Mouse (Mus musculus) layer of hippocampus, adult 9-11 months (tissue): ENCODE results near the gene Engase.
A peak's percentile ranks its signal among the peaks of the same experiment; 100 is the strongest.

Source experiments
- DNase-seq: peaks from one replicate; pipeline ENCODE4 v3.0.0; 2022

The Engase gene

DNA sequence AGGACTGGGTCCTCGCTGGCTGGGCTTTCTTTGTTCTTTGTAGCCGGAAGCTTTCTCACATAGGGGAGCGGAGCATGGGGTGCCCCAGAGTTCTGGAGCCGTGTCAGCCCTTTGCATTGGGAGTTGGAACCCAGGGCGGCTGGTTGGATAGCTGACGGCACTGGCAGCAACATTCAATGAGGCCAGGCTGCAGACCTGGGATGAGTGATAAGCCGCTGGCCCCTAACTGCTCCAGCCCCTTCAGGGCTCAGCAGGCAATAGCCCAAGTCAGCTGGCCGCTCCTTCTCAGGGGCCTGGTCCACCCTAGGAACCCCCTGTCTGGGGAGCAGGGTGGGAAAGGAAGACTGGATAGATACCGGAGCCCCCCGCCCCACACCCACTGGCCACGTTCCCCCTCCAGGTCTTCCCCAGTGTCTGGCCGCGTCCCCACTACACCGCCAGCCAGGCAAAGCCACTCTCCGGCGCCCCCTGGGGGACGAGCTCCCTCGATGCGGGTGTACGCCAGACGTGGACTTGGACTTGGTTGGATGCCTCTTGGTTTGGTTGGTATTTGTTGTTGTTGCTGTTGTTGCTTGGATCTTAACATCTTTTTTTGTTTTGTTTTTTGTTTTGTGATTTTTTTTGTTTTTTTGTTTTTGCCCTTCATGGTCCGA, 14.1 kb downstream of the Engase start:
- no peak for DNase-seq

- no peak for DNase-seq
Measured at GRCm38 (mm10) chr11:118491230-118491629, 14.6 kb downstream of the Engase start.

- no peak for DNase-seq
Measured at GRCm38 (mm10) chr11:118493458-118493857, 16.8 kb downstream of the Engase start.

GRCm38 (mm10) chr11:118494001-118494737, 17.5 kb downstream of the Engase start:
- no peak for DNase-seq

GRCm38 (mm10) chr11:118495065-118495464, 18.4 kb downstream of the Engase start:
- no peak for DNase-seq

GRCm38 (mm10) chr11:118496066-118496689, 19.5 kb downstream of the Engase start:
- no peak for DNase-seq

DNA sequence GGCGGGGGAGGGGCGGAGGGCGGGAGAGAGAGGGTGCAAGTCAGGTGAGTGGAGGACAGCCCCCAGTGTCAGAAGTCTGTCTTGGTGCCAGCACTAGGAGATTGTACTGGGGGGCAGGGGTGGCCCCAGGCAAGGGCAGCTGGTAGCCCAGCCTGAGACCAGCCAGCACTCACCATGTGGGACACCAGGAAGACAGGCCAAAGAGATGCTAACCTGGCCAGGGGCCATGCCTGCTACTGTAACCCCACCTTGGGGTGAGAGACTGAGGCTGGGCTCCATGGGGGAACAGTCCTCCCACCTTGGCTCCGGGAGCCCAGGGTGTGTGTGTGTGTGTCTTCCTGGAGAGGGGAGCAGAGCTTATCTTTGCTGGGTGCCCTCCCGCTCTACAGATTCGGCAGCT, 26.4 kb downstream of the Engase start:
- no peak for DNase-seq

DNA sequence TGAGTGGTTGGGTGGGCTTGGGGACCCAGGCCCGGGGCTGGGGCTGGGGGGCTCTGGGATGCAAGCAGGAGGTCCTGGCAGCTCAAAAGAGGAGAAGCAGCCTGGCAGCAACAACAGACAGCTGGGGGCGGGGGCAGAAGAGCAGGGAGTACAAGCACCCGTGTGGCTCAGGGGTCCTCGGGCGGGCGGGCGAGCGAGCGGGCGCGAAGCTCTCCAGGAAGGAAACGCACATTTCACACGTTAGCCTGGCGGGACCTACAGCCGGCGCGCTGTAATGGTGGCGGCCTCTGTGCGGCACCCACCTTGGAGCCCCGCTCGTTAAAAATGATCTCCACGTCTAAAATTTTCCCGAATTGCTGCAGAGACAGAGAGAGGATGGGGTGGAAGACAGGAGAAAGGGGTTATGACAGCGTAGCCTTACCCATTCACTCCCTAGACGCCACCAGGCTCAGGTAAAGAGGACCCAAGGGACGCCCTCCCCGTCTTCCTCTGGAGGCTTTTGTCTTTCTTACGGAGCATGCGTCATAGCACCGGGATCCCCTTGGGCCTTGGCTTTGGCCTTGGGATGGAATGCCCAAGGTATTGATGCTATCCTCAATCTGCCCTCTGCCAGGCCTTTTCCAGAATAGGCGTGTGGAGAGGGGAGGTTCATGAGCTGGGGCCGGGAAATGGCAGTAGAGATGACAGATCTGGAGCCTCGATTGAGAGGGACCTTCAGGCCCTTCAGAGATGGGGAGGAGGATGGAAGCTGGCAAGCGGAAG, 27.0 kb downstream of the Engase start:
- DNase-seq = no peak

GRCm38 (mm10) chr11:118504180-118504454, 27.5 kb downstream of the Engase start:
- DNase-seq = no peak

GRCm38 (mm10) chr11:118507095-118507494, 30.5 kb downstream of the Engase start:
- DNase-seq = no peak

GRCm38 (mm10) chr11:118507904-118508303, 31.3 kb downstream of the Engase start:
- peak; percentile 68 for DNase-seq

GRCm38 (mm10) chr11:118508341-118508740, 31.7 kb downstream of the Engase start:
- no peak for DNase-seq

GRCm38 (mm10) chr11:118511851-118512250, 35.2 kb downstream of the Engase start:
- DNase-seq = peak; percentile 76

DNA sequence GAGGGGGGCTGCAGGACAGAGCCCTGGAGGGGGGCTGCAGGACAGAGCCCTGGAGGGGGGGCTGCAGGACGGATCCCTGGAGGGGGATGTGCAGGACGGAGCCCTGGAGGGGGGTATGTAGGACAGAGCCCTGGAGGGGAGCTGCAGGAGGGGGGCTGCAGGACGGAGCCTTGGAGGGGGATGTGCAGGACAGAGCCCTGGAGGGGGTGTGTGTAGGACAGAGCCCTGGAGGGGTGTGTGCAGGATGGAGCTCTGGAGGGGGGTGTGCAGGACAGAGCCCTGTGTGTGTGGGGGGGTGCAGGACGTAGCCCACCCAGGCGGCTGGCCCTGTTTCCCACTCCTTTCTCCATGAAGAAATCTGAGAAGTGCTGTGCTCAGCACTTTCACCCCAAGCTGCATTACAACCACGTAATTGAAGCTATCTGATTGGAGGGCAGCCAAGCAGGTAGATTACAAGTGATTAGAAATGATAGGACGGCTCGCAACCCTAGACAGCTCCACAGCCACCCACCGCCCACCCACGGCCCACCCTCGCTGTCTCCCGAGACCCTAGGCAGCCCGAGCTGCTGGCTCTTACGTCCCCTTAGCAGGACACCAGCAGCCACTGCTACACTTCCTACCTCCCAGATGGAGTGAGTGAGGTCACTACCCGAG, 35.8 kb downstream of the Engase start:
- no peak for DNase-seq

- no peak for DNase-seq
Measured at GRCm38 (mm10) chr11:118517924-118518323, 41.3 kb downstream of the Engase start.

GRCm38 (mm10) chr11:118518743-118519142, 42.1 kb downstream of the Engase start:
- DNase-seq = no peak

GRCm38 (mm10) chr11:118520251-118520650, 43.6 kb downstream of the Engase start:
- DNase-seq = no peak

- no peak for DNase-seq
Measured at GRCm38 (mm10) chr11:118520932-118521331, 44.3 kb downstream of the Engase start.

DNA sequence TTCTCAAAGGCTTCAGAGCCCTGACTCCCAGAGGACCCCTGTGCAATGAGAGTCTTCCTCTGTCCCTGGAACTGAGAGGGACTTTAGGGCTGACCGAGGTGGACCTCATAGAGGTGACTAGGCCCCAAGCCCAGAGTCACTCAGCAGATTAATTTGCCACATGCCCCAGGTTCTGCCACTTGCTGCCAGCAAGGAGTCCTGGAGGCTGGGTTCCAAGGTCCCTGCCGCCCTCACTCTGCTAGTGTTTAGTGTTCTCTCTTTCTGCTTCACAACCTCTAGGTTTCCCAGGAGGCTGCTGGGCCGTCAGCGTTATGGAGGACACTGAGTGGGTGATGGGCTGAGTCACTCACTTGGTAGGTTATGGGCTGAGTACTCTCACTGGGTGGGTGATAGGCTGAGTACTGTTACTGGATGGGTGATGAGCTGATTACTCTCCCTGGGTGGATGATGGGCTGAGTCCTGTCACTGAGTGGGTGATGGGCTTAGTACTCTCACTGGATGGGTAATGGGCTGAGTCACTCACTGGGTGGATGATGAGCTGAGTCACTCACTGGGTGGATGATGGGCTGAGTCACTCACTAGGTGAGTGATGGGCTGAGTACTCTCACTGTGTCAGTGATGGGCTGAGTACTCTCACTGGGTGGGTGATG, 47.0 kb downstream of the Engase start:
- no peak for DNase-seq

DNA sequence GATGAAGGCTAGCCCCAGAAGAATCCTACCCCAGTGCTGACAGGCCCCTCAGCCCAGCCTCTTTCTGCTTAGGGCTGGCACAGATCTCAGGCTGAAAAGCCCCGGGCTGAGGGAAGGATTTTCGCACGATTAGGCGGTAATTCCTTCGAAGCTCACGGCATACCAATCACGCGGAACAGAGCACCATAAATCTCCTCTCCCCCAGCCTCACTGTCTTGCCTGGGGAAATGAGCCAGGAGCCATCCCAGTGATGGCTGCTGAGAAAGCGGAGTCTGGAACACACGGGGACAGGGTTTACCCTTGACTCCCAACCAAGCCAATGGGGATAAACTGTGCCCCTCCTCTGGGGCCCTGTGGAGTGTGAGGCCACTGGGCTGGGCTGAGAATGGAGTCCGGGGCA, 48.4 kb downstream of the Engase start:
- no peak for DNase-seq

GRCm38 (mm10) chr11:118528761-118529160, 52.1 kb downstream of the Engase start:
- no peak for DNase-seq

DNA sequence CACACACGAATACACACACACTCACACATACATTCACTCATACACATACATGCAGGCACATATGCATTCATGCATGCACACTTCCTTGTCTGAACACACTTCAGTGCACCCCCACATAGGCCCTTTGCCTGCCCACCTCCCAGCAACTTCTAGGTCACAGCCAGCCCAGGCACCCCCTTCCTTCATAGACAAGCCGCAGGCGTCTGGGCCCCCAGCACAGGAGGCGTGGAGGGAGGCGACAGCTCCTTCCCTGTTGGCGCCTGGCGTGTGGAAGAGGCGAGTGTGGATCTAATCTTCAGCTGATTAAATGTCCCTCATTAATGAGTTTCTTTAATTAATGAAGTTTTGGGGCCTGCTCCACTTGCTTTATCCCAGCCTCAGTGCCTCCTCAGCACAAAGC, 53.7 kb downstream of the Engase start:
- DNase-seq = no peak
